Mouse (Mus musculus): ENCODE data around the gene Gstt4.
"Not testable (repeated sequence)": the region's sequence is repeated elsewhere in the genome, so short reads cannot be mapped to it uniquely, and the experiment has no call there.

DNA sequence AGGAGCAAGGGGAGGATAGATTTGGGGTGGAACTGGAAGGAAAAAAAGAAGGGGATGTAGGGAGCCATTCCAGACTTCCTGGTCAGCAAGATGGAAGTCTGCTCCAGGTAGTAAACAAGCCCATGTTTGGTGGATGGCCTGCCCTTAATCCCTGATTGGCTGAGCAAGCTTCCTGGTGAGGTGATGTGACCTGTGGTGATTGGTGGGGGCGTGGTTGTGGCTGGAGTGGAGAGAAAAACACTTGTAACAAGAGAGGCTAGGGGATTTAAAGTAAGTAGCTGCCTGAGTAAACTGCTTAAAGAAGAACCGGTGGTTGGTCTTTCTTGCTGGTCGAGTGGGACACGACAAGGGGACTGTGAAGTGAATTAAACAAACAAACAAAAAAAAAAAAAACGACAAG, 54.6 kb downstream of the Gstt4 start:
- not testable (repeated sequence) for TF ChIP-seq CTCF (IDR thresholded peaks at IDR 0.05; ENCODE audit: extremely low read depth, insufficient read depth, insufficient read length, insufficient replicate concordance); POLR2A (IDR thresholded peaks at IDR 0.05; ENCODE audit: low read depth, low read length)
